Mouse (Mus musculus) forebrain, embryonic 16.5 days (tissue): ENCODE measurements around the gene Hist1h2ai. TPM values are rescaled to one million over a fixed set of nuclear protein-coding genes. Genes with fewer than 3 reads are reported as not detected.
A peak's percentile ranks its signal among the peaks of the same experiment; 100 is the strongest.
"Not testable (repeated sequence)": the region's sequence is repeated elsewhere in the genome, so short reads cannot be mapped to it uniquely, and the experiment has no call there.

Experiments used
- ATAC-seq: fragments of 200-750 bp; cut with Nextera tagmentation; 2 replicates; pipeline ENCODE4 v1.8.0; 2017; ENCODE audit warnings: mild to moderate bottlenecking, moderate library complexity
- H3K27ac ChIP-seq: fragments of 300-500 bp; sonication (generic); 2 replicates; pipeline ENCODE4 v1.5.1; 2014; ENCODE audit warnings: low read length, control low read depth
- H3K27me3 ChIP-seq: fragments of 300-500 bp; sonication (generic); replicated peaks from 2 replicates; pipeline ENCODE4 v1.6.1; 2014; ENCODE audit warnings: low read length; ENCODE audit not compliant: control insufficient read depth, insufficient read depth
- H3K36me3 ChIP-seq: fragments of 300-500 bp; sonication (generic); 2 replicates; pipeline ENCODE4 v1.6.1; 2014; ENCODE audit not compliant: control insufficient read depth, insufficient read depth
- H3K4me1 ChIP-seq: fragments of 300-500 bp; sonication (generic); replicated peaks from 2 replicates; pipeline ENCODE4 v1.6.1; 2014; ENCODE audit warnings: low read length; ENCODE audit not compliant: control insufficient read depth, insufficient read depth
- H3K4me2 ChIP-seq: fragments of 300-500 bp; sonication (generic); 2 replicates; pipeline ENCODE4 v1.6.1; 2014; ENCODE audit warnings: mild to moderate bottlenecking, low read length, control low read depth
- H3K4me3 ChIP-seq: fragments of 300-500 bp; sonication (generic); replicated peaks from 2 replicates; pipeline ENCODE4 v1.5.1; 2014; ENCODE audit warnings: mild to moderate bottlenecking, low read length, control low read depth
- H3K9ac ChIP-seq: fragments of 300-500 bp; sonication (generic); replicated peaks from 2 replicates; pipeline ENCODE4 v1.6.1; 2014; ENCODE audit warnings: low read depth, low read length, control low read depth
- H3K9me3 ChIP-seq: fragments of 300-500 bp; sonication (generic); 2 replicates; pipeline ENCODE4 v1.6.1; 2016; ENCODE audit warnings: low read length; ENCODE audit not compliant: control insufficient read depth
- WGBS: fragments of 180-500 bp; shearing (Covaris S2); extraction: QIAGEN DNeasy Blood & Tissue Kit; methylation state at CpG from one replicate; pipeline ENCODE4 v1.1.7; 2014; 5-methylcytosine and 5-hydroxymethylcytosine counted together
- polyA plus RNA-seq: library from polyadenylated mRNA; unstranded; fragments of >200 nt; fragmentation: Nextera tagmentation; extraction: Ambion mirVana; gene quantifications from 2 replicates; pipeline ENCODE4 v1.2.1, GENCODE M21; 2015

Gene Hist1h2ai
- polyA plus RNA-seq, 1 experiment from 2014 or later: 12.5 TPM

- ATAC-seq: no peak
- under 1% methylated on average over 22 of the region's 22 CpGs for WGBS
- H3K9me3 ChIP-seq: no peaks in the 10 kb centered on the region
- H3K4me2 ChIP-seq: peak overlapping the region; percentile 70
- H3K9ac ChIP-seq: peak overlapping the region; percentile 55
- H3K4me3 ChIP-seq: peak overlapping the region; percentile 42
- no peaks in the 10 kb centered on the region for H3K27me3 ChIP-seq
- H3K27ac ChIP-seq: peak overlapping the region; percentile 79
- H3K36me3 ChIP-seq: no peaks in the 10 kb centered on the region
- H3K4me1 ChIP-seq: peaks cover 23% of the 10 kb centered on the region
Measured at GRCm38 (mm10) chr13:21715131-21715863, 925 bp upstream of the Hist1h2ai start.

GRCm38 (mm10) chr13:21716540-21717391 is 544 bp downstream of the Hist1h2ai start:
- Histone ChIP-seq H3K27ac (peak overlapping the region; percentile 97), H3K4me3 (peak overlapping the region; percentile 54), H3K4me1 (peaks cover 25% of the 10 kb centered on the region), H3K9ac (peak overlapping the region; percentile 71), H3K4me2 (peak overlapping the region; percentile 98)
- WGBS: under 1% methylated on average over 12 of the region's 38 CpGs
- ATAC-seq: peak; percentile 1; the same call in 1 of the 2 replicates
- not testable (repeated sequence) for H3K36me3 ChIP-seq, H3K9me3 ChIP-seq, H3K27me3 ChIP-seq

- not testable (repeated sequence) for H3K27me3 ChIP-seq, H3K36me3 ChIP-seq, H3K9me3 ChIP-seq
- H3K9ac ChIP-seq: peak within 1 kb of the TSS; percentile 71
- peak within 1 kb of the TSS; percentile 97 for H3K27ac ChIP-seq
- H3K4me3 ChIP-seq: peak within 1 kb of the TSS; percentile 54
- under 1% methylated on average over 25 of the region's 56 CpGs for WGBS
- peak; percentile 43 for ATAC-seq
- peak within 1 kb of the TSS; percentile 98 for H3K4me2 ChIP-seq
- peaks cover 29% of the 10 kb centered on the region for H3K4me1 ChIP-seq
Measured at GRCm38 (mm10) chr13:21717397-21718357, 1.5 kb downstream of the Hist1h2ai start, which contains the start of gene Hist1h3h. Hist1h3h (plus strand) TSS chr13:21717659.

- H3K36me3 ChIP-seq: no peaks in the 10 kb centered on the region
- no peak for ATAC-seq
- peak overlapping the region; percentile 61 for H3K9ac ChIP-seq
- no peaks in the 10 kb centered on the region for H3K9me3 ChIP-seq
- H3K27ac ChIP-seq: peak overlapping the region; percentile 78
- WGBS: 45% methylated on average over 4 of the region's 4 CpGs
- no peaks in the 10 kb centered on the region for H3K27me3 ChIP-seq
- H3K4me2 ChIP-seq: peak overlapping the region; percentile 83
- H3K4me3 ChIP-seq: peak overlapping the region; percentile 54
- H3K4me1 ChIP-seq: peaks cover 31% of the 10 kb centered on the region
Measured at GRCm38 (mm10) chr13:21718381-21719080, 2.3 kb downstream of the Hist1h2ai start.

- not testable (repeated sequence) for H3K27me3 ChIP-seq, H3K9me3 ChIP-seq, H3K36me3 ChIP-seq, ATAC-seq
- Histone ChIP-seq H3K4me1 (peaks cover 23% of the 10 kb centered on the region), H3K4me2 (peak overlapping the region; percentile 58), H3K4me3 (peak overlapping the region; percentile 49), H3K27ac (peak overlapping the region; percentile 81), H3K9ac (peak overlapping the region; percentile 44; the same call in 1 of the 2 replicates)
- WGBS: 2% methylated on average over 19 of the region's 44 CpGs
Measured at GRCm38 (mm10) chr13:21721107-21721756, 5.0 kb downstream of the Hist1h2ai start.

GRCm38 (mm10) chr13:21721757-21722372 is 5.6 kb downstream of the Hist1h2ai start, which contains the start of gene Hist1h2bm:
Hist1h2bm (plus strand) TSS chr13:21722044.
- 0% methylated on average over 37 of the region's 37 CpGs for WGBS
- H3K27me3 ChIP-seq, H3K36me3 ChIP-seq, H3K9me3 ChIP-seq: not testable (repeated sequence)
- H3K4me1 ChIP-seq: peaks cover 23% of the 10 kb centered on the region
- peak within 1 kb of the TSS; percentile 83 for H3K27ac ChIP-seq
- H3K9ac ChIP-seq: peak within 1 kb of the TSS; percentile 53
- ATAC-seq: peak; percentile 97
- H3K4me2 ChIP-seq: peak within 1 kb of the TSS; percentile 63
- peak within 1 kb of the TSS; percentile 49 for H3K4me3 ChIP-seq

- Histone ChIP-seq H3K36me3 (no peaks in the 10 kb centered on the region), H3K9me3 (no peaks in the 10 kb centered on the region), H3K27me3 (no peaks in the 10 kb centered on the region), H3K4me3 (peak overlapping the region; percentile 49), H3K4me2 (peak overlapping the region; percentile 63), H3K4me1 (peaks cover 23% of the 10 kb centered on the region), H3K27ac (peak overlapping the region; percentile 83), H3K9ac (peak overlapping the region; percentile 53)
- ATAC-seq: peak; percentile 32
- WGBS: 1% methylated on average over 11 of the region's 11 CpGs
Measured at GRCm38 (mm10) chr13:21722373-21722925, 6.2 kb downstream of the Hist1h2ai start.
